Mouse (Mus musculus): ENCODE measurements around the gene Dnajc5. TPM values are rescaled to one million over a fixed set of nuclear protein-coding genes. Genes with fewer than 3 reads are reported as not detected.

Dnajc5 gene
- polyA plus RNA-seq, 1 experiment from 2014 or later: 45.0 TPM

- no peak for ATAC-seq
- H3K9ac ChIP-seq: no peak overlapping the region
- no peaks in the 10 kb centered on the region for H3K9me3 ChIP-seq (replicated peaks)
- H3K27me3 ChIP-seq (replicated peaks): peaks cover 30% of the 10 kb centered on the region
- H3K4me2 ChIP-seq: no peak overlapping the region
- H3K27ac ChIP-seq: no peak overlapping the region
- peaks cover 54% of the 10 kb centered on the region for H3K4me1 ChIP-seq
- H3K36me3 ChIP-seq: peaks cover 6% of the 10 kb centered on the region
- WGBS (ENCODE audit: insufficient replicate concordance): 54% methylated on average over 4 of the region's 4 CpGs
- H3K4me3 ChIP-seq: no peak overlapping the region
These were observed 74.8 kb downstream of the Dnajc5 start for GRCm38 (mm10) chr2:181594946-181595696.

GRCm38 (mm10) chr2:181596221-181596960 is 76.1 kb downstream of the Dnajc5 start:
- H3K36me3 ChIP-seq: no peaks in the 10 kb centered on the region
- WGBS (ENCODE audit: insufficient replicate concordance): 49% methylated on average over 6 of the region's 6 CpGs
- ATAC-seq: no peak
- no peak overlapping the region for H3K27ac ChIP-seq
- peaks cover 48% of the 10 kb centered on the region for H3K4me1 ChIP-seq
- no peak overlapping the region for H3K4me3 ChIP-seq
- no peak overlapping the region for H3K4me2 ChIP-seq
- peaks cover 33% of the 10 kb centered on the region for H3K27me3 ChIP-seq (replicated peaks)
- no peaks in the 10 kb centered on the region for H3K9me3 ChIP-seq (replicated peaks)
- H3K9ac ChIP-seq: no peak overlapping the region

- no peak for ATAC-seq
- Histone ChIP-seq H3K4me3 (no peak overlapping the region), H3K9ac (no peak overlapping the region), H3K4me1 (peaks cover 49% of the 10 kb centered on the region), H3K27ac (no peak overlapping the region), H3K36me3 (no peaks in the 10 kb centered on the region), H3K4me2 (peak overlapping the region; percentile 96; the same call in 1 of the 2 replicates), H3K27me3 (replicated peaks) (peaks cover 33% of the 10 kb centered on the region), H3K9me3 (replicated peaks) (no peaks in the 10 kb centered on the region)
- WGBS (ENCODE audit: insufficient replicate concordance): 46% methylated on average over 7 of the region's 7 CpGs
These were observed 77.2 kb downstream of the Dnajc5 start for GRCm38 (mm10) chr2:181597378-181598061.

- ATAC-seq: no peak
- Histone ChIP-seq H3K36me3 (no peaks in the 10 kb centered on the region), H3K9me3 (replicated peaks) (no peaks in the 10 kb centered on the region), H3K9ac (peak within 1 kb of the TSS; percentile 73), H3K27ac (peak within 1 kb of the TSS; percentile 46; the same call in 1 of the 2 replicates), H3K27me3 (replicated peaks) (peaks cover 33% of the 10 kb centered on the region), H3K4me1 (peaks cover 48% of the 10 kb centered on the region), H3K4me2 (peak within 1 kb of the TSS; percentile 96), H3K4me3 (peak within 1 kb of the TSS; percentile 70)
- 2% methylated on average over 66 of the region's 71 CpGs for WGBS (ENCODE audit: insufficient replicate concordance)
These were observed 78.4 kb downstream of the Dnajc5 start, which contains the start of gene Samd10 for GRCm38 (mm10) chr2:181598454-181599351. Samd10 (minus strand) TSS chr2:181599212.

- ATAC-seq: no peak
- Histone ChIP-seq H3K4me2 (peak overlapping the region; percentile 84), H3K9ac (peak overlapping the region; percentile 91), H3K4me3 (peak overlapping the region; percentile 98), H3K36me3 (no peaks in the 10 kb centered on the region), H3K27ac (peak overlapping the region; percentile 85; the same call in 1 of the 2 replicates), H3K9me3 (replicated peaks) (no peaks in the 10 kb centered on the region), H3K27me3 (replicated peaks) (peaks cover 33% of the 10 kb centered on the region), H3K4me1 (peaks cover 48% of the 10 kb centered on the region)
- WGBS (ENCODE audit: insufficient replicate concordance): 66% methylated on average over 6 of the region's 6 CpGs
These were observed 80.0 kb downstream of the Dnajc5 start for GRCm38 (mm10) chr2:181600226-181600758.

GRCm38 (mm10) chr2:181600828-181601750 is 80.8 kb downstream of the Dnajc5 start:
- H3K9me3 ChIP-seq (replicated peaks): no peaks in the 10 kb centered on the region
- peaks cover 4% of the 10 kb centered on the region for H3K36me3 ChIP-seq
- peaks cover 33% of the 10 kb centered on the region for H3K27me3 ChIP-seq (replicated peaks)
- H3K4me1 ChIP-seq: peaks cover 48% of the 10 kb centered on the region
- peak overlapping the region; percentile 91 for H3K9ac ChIP-seq
- H3K4me3 ChIP-seq: peak overlapping the region; percentile 98
- H3K27ac ChIP-seq: peak overlapping the region; percentile 85
- peak; percentile 96 for ATAC-seq
- peak overlapping the region; percentile 84 for H3K4me2 ChIP-seq
- WGBS (ENCODE audit: insufficient replicate concordance): 2% methylated on average over 57 of the region's 57 CpGs

GRCm38 (mm10) chr2:181601751-181602145 is 81.5 kb downstream of the Dnajc5 start:
- Histone ChIP-seq H3K4me1 (peaks cover 48% of the 10 kb centered on the region), H3K4me3 (peak overlapping the region; percentile 98), H3K9me3 (replicated peaks) (no peaks in the 10 kb centered on the region), H3K27ac (peak overlapping the region; percentile 85), H3K9ac (peak overlapping the region; percentile 91), H3K4me2 (peak overlapping the region; percentile 84), H3K27me3 (replicated peaks) (peaks cover 33% of the 10 kb centered on the region), H3K36me3 (peaks cover 4% of the 10 kb centered on the region)
- no peak for ATAC-seq
- 23% methylated on average over 10 of the region's 10 CpGs for WGBS (ENCODE audit: insufficient replicate concordance)

GRCm38 (mm10) chr2:181602367-181602766 is 82.1 kb downstream of the Dnajc5 start:
- ATAC-seq: no peak
- 50% methylated on average over 4 of the region's 4 CpGs for WGBS (ENCODE audit: insufficient replicate concordance)
- peak overlapping the region; percentile 98 for H3K4me3 ChIP-seq
- H3K9me3 ChIP-seq (replicated peaks): no peaks in the 10 kb centered on the region
- peak overlapping the region; percentile 84 for H3K4me2 ChIP-seq
- peak overlapping the region; percentile 85; the same call in 1 of the 2 replicates for H3K27ac ChIP-seq
- H3K36me3 ChIP-seq: peaks cover 4% of the 10 kb centered on the region
- peaks cover 48% of the 10 kb centered on the region for H3K4me1 ChIP-seq
- H3K27me3 ChIP-seq (replicated peaks): peaks cover 29% of the 10 kb centered on the region
- peak overlapping the region; percentile 91 for H3K9ac ChIP-seq
